ENCODE assay signal across 8 mouse cellular contexts in genomic region chr16:18836073-18836467, GRCm38 (mm10). TPM values are rescaled to one million over a fixed set of nuclear protein-coding genes. Genes with fewer than 3 reads are reported as not detected.
DNase-seq lines count a peak whose midpoint lies in the region; ATAC-seq and TF ChIP-seq lines count a peak whose summit lies in the region.

No protein-coding gene starts in this region.

- no peak overlapping the region for H3K9ac ChIP-seq in hindbrain, embryonic 15.5 days
- peak overlapping the region; percentile 93 for H3K9ac ChIP-seq in midbrain, embryonic 13.5 days (replicated peaks)

- ATAC-seq in hindbrain, embryonic 15.5 days (ENCODE audit: low FRiP score, low read depth) = peak; percentile 64
- ATAC-seq in midbrain, embryonic 13.5 days = peak; percentile 53

- H3K4me2 ChIP-seq in hindbrain, embryonic 15.5 days = peak overlapping the region; percentile 54
- H3K4me2 ChIP-seq in midbrain, embryonic 13.5 days (replicated peaks) = peak overlapping the region; percentile 75

- 0 out of 2 replicates have a peak overlapping the region, but pooled peaks have one; percentile 10 for H3K4me3 ChIP-seq in kidney, adult 2 months (ENCODE audit: insufficient read depth, low read depth, low read length)
- peak overlapping the region; percentile 94; the same call in 1 of the 2 replicates for H3K4me3 ChIP-seq in brown adipose tissue, adult 24 weeks (ENCODE audit: insufficient read depth, low read depth, low read length)
- H3K4me3 ChIP-seq in hindbrain, embryonic 15.5 days = peak overlapping the region; percentile 62
- peak overlapping the region; percentile 90 for H3K4me3 ChIP-seq in midbrain, embryonic 13.5 days (replicated peaks)

- peaks cover 1% of the 10 kb centered on the region; the same call in 1 of the 2 replicates for H3K36me3 ChIP-seq in kidney, adult 2 months (ENCODE audit: control insufficient read depth, insufficient read depth, low read length)
- peaks cover 34% of the 10 kb centered on the region for H3K36me3 ChIP-seq in hindbrain, embryonic 15.5 days
- peaks cover 59% of the 10 kb centered on the region for H3K36me3 ChIP-seq in midbrain, embryonic 13.5 days

- no peak for DNase-seq in kidney, adult 2 months
- no peak for DNase-seq in kidney, postnatal 36 days
- DNase-seq in retina, postnatal 1 day = no peak
- DNase-seq in frontal cortex, postnatal 25 days (ENCODE audit: low spot score in 2 of 2) = no peak
- DNase-seq in embryo, embryonic 11 days = no peak

- peaks cover 3% of the 10 kb centered on the region; the same call in 1 of the 2 replicates for H3K4me1 ChIP-seq in kidney, adult 2 months (ENCODE audit: control insufficient read depth, insufficient read depth, low read length)
- H3K4me1 ChIP-seq in brown adipose tissue, adult 24 weeks (ENCODE audit: control insufficient read depth, insufficient read depth, insufficient read length, low read length) = no peaks in the 10 kb centered on the region
- peaks cover 7% of the 10 kb centered on the region for H3K4me1 ChIP-seq in hindbrain, embryonic 15.5 days (replicated peaks)
- H3K4me1 ChIP-seq in midbrain, embryonic 13.5 days (replicated peaks) = peaks cover 7% of the 10 kb centered on the region

- no peak for TF ChIP-seq CTCF in kidney, adult 2 months (conservative IDR thresholded peaks at IDR 0.05; ENCODE audit: insufficient read depth, insufficient read length, low read depth, low read length)

- 28% methylated on average over 3 of the region's 3 CpGs for WGBS in kidney, adult 2 months
- 34% methylated on average over 3 of the region's 3 CpGs for WGBS in hindbrain, embryonic 15.5 days
- 31% methylated on average over 3 of the region's 3 CpGs for WGBS in midbrain, embryonic 13.5 days

- no peaks in the 10 kb centered on the region for H3K27me3 ChIP-seq in kidney, adult 2 months (replicated peaks; ENCODE audit: control insufficient read depth, insufficient read depth, low read length)
- H3K27me3 ChIP-seq in hindbrain, embryonic 15.5 days = no peaks in the 10 kb centered on the region
- no peaks in the 10 kb centered on the region for H3K27me3 ChIP-seq in midbrain, embryonic 13.5 days

- H3K9me3 ChIP-seq in hindbrain, embryonic 15.5 days = no peaks in the 10 kb centered on the region
- no peaks in the 10 kb centered on the region for H3K9me3 ChIP-seq in midbrain, embryonic 13.5 days

- H3K27ac ChIP-seq in kidney, adult 2 months (ENCODE audit: insufficient read depth, low read depth, low read length) = no peak overlapping the region
- no peak overlapping the region for H3K27ac ChIP-seq in brown adipose tissue, adult 24 weeks (replicated peaks; ENCODE audit: low read depth, low read length)
- H3K27ac ChIP-seq in hindbrain, embryonic 15.5 days (replicated peaks) = no peak overlapping the region
- H3K27ac ChIP-seq in midbrain, embryonic 13.5 days = no peak overlapping the region

- no peak for TF ChIP-seq POLR2A in kidney, adult 2 months (IDR thresholded peaks at IDR 0.05; ENCODE audit: low read depth, low read length)

RNA-seq across cellular contexts. Expression of gene 2510002D24Rik, which starts 0.3 kb away (rescaled TPM):
- polyA plus RNA-seq in kidney, adult 2 months (2012; rRNA removed) = 52.5 and 56.0 TPM in 2 replicates
- 23.0 and 25.6 TPM in 2 replicates for polyA plus RNA-seq in brown adipose tissue, adult 24 weeks (2012; ENCODE audit: insufficient read depth, insufficient read length, missing spikeins)
- 39.2 and 44.8 TPM in 2 replicates for polyA plus RNA-seq in hindbrain, embryonic 15.5 days (2015; fragmentation: Nextera tagmentation; extraction: Ambion mirVana)
- 35.5 and 38.4 TPM in 2 replicates for polyA plus RNA-seq in midbrain, embryonic 13.5 days (2015; fragmentation: Nextera tagmentation; extraction: Ambion mirVana)

RNA-seq across cellular contexts. Expression of gene Gm28539, which starts 0.3 kb away (rescaled TPM):
- 0.27 TPM in 1 of 2 replicates, not detected in the other for polyA plus RNA-seq in kidney, adult 2 months (2012; rRNA removed)
- polyA plus RNA-seq in brown adipose tissue, adult 24 weeks (2012; ENCODE audit: insufficient read depth, insufficient read length, missing spikeins) = 0.63 TPM in 1 of 2 replicates, not detected in the other
- 0.17 TPM in 1 of 2 replicates, not detected in the other for polyA plus RNA-seq in hindbrain, embryonic 15.5 days (2015; fragmentation: Nextera tagmentation; extraction: Ambion mirVana)
- polyA plus RNA-seq in midbrain, embryonic 13.5 days (2015; fragmentation: Nextera tagmentation; extraction: Ambion mirVana) = 0.23 TPM in 1 of 2 replicates, not detected in the other

RNA-seq across cellular contexts. Expression of gene Cdc45, which starts 24.3 kb away (rescaled TPM):
- polyA plus RNA-seq in kidney, adult 2 months (2012; rRNA removed) = 2.2 and 3.6 TPM in 2 replicates
- polyA plus RNA-seq in brown adipose tissue, adult 24 weeks (2012; ENCODE audit: insufficient read depth, insufficient read length, missing spikeins) = 4.8 and 5.6 TPM in 2 replicates
- polyA plus RNA-seq in hindbrain, embryonic 15.5 days (2015; fragmentation: Nextera tagmentation; extraction: Ambion mirVana) = 11.1 and 11.3 TPM in 2 replicates
- 17.4 and 18.5 TPM in 2 replicates for polyA plus RNA-seq in midbrain, embryonic 13.5 days (2015; fragmentation: Nextera tagmentation; extraction: Ambion mirVana)

RNA-seq across cellular contexts. Expression of gene Ufd1, which starts 24.5 kb away (rescaled TPM):
- polyA plus RNA-seq in kidney, adult 2 months (2012; rRNA removed) = 29.3 and 32.3 TPM in 2 replicates
- 75.6 and 91.2 TPM in 2 replicates for polyA plus RNA-seq in brown adipose tissue, adult 24 weeks (2012; ENCODE audit: insufficient read depth, insufficient read length, missing spikeins)
- 105 and 109 TPM in 2 replicates for polyA plus RNA-seq in hindbrain, embryonic 15.5 days (2015; fragmentation: Nextera tagmentation; extraction: Ambion mirVana)
- 112 and 121 TPM in 2 replicates for polyA plus RNA-seq in midbrain, embryonic 13.5 days (2015; fragmentation: Nextera tagmentation; extraction: Ambion mirVana)

RNA-seq across cellular contexts. Expression of gene Mrpl40, which starts 40.6 kb away (rescaled TPM):
- polyA plus RNA-seq in kidney, adult 2 months (2012; rRNA removed) = 14.1 and 19.3 TPM in 2 replicates
- polyA plus RNA-seq in brown adipose tissue, adult 24 weeks (2012; ENCODE audit: insufficient read depth, insufficient read length, missing spikeins) = 90.0 and 124 TPM in 2 replicates
- 82.5 and 88.1 TPM in 2 replicates for polyA plus RNA-seq in hindbrain, embryonic 15.5 days (2015; fragmentation: Nextera tagmentation; extraction: Ambion mirVana)
- polyA plus RNA-seq in midbrain, embryonic 13.5 days (2015; fragmentation: Nextera tagmentation; extraction: Ambion mirVana) = 70.2 and 74.3 TPM in 2 replicates

Comparison
In these comparisons a context has a peak if more than half of its experiments do, and no peak if none do; other contexts are left out.
1. H3K4me3 ChIP-seq: peak in every context shown above with its lines; median percentile 94 in brown adipose tissue, adult 24 weeks; 90 in midbrain, embryonic 13.5 days; 62 in hindbrain, embryonic 15.5 days; 10 in kidney, adult 2 months.